Mouse (Mus musculus) lung, adult 10 weeks (tissue): ENCODE data around the gene Mrgpra2a. TPM values are rescaled to one million over a fixed set of nuclear protein-coding genes. Genes with fewer than 3 reads are reported as not detected.

ENCODE experiments used
- polyA plus RNA-seq: library from polyadenylated mRNA; stranded (reverse); fragments of 350-450 nt; fragmentation: Illumina TruSeq; extraction: RNeasy Lipid Tissue Mini Kit (QIAGEN cat#74804); gene quantifications from one replicate; pipeline ENCODE4 v1.2.3, GENCODE M21; 2014; ENCODE audit warnings: low read depth, low replicate concordance; ENCODE audit not compliant: insufficient read depth

Mrgpra2a gene
- polyA plus RNA-seq: not detected

GRCm38 (mm10) chr7:47452015-47452414 lies at the start of gene Mrgpra2a:
TSS of gene Mrgpra2a (minus strand) at chr7:47452139.

Other genes with a start within 250 kb of the Mrgpra2a start
- gene Mrgpra6, start 247.2 kb downstream of the Mrgpra2a start, polyA plus RNA-seq: not detected
- gene Mrgpra9, start 199.3 kb downstream of the Mrgpra2a start, polyA plus RNA-seq: not detected
- gene Mrgpra1, start 97.9 kb downstream of the Mrgpra2a start, polyA plus RNA-seq: not detected
- 0.45 TPM for gene Mrgpra2b, start 76.7 kb upstream of the Mrgpra2a start, polyA plus RNA-seq
- not detected for gene Mrgpra3, start 149.2 kb upstream of the Mrgpra2a start, polyA plus RNA-seq